Mouse (Mus musculus): ENCODE measurements around the gene Map1lc3a. TPM values are rescaled to one million over a fixed set of nuclear protein-coding genes. Genes with fewer than 3 reads are reported as not detected.

The Map1lc3a gene
- polyA plus RNA-seq, 1 experiment from 2014 or later: 116 TPM

GRCm38 (mm10) chr2:155290066-155290465 is 14.0 kb downstream of the Map1lc3a start:
- Histone ChIP-seq H3K4me3 (ENCODE audit: low read depth, low read length) (no peak overlapping the region), H3K4me2 (ENCODE audit: low read depth, severe bottlenecking) (no peak overlapping the region), H3K4me1 (ENCODE audit: control insufficient read depth, insufficient read depth, low read length) (no peaks in the 10 kb centered on the region), H3K9ac (ENCODE audit: low read length) (no peak overlapping the region), H3K36me3 (ENCODE audit: control insufficient read depth, insufficient read depth, low read length) (peaks cover 6% of the 10 kb centered on the region), H3K27ac (replicated peaks; ENCODE audit: low read depth, low read length) (no peak overlapping the region), H3K27me3 (ENCODE audit: control insufficient read depth, insufficient read depth, low read length) (no peaks in the 10 kb centered on the region), H3K9me3 (ENCODE audit: control insufficient read depth, low read length) (no peaks in the 10 kb centered on the region)
- DNase-seq (ENCODE audit: low spot score) (no peak), ATAC-seq (ENCODE audit: insufficient number of reproducible peaks, low FRiP score, low TSS enrichment, low read depth) (no peak)
- WGBS: 95% methylated on average over 8 of the region's 8 CpGs

GRCm38 (mm10) chr2:155293382-155293781 is 17.3 kb downstream of the Map1lc3a start:
- ATAC-seq (ENCODE audit: insufficient number of reproducible peaks, low FRiP score, low TSS enrichment, low read depth): no peak
- no peak overlapping the region for H3K4me2 ChIP-seq (ENCODE audit: low read depth, severe bottlenecking)
- no peaks in the 10 kb centered on the region for H3K9me3 ChIP-seq (ENCODE audit: control insufficient read depth, low read length)
- peaks cover 13% of the 10 kb centered on the region for H3K36me3 ChIP-seq (ENCODE audit: control insufficient read depth, insufficient read depth, low read length)
- H3K4me3 ChIP-seq (ENCODE audit: low read depth, low read length): no peak overlapping the region
- H3K4me1 ChIP-seq (ENCODE audit: control insufficient read depth, insufficient read depth, low read length): no peaks in the 10 kb centered on the region
- WGBS: 84% methylated on average over 2 of the region's 2 CpGs
- DNase-seq (ENCODE audit: low spot score): no peak
- no peak overlapping the region for H3K27ac ChIP-seq (replicated peaks; ENCODE audit: low read depth, low read length)
- H3K9ac ChIP-seq (ENCODE audit: low read length): no peak overlapping the region
- H3K27me3 ChIP-seq (ENCODE audit: control insufficient read depth, insufficient read depth, low read length): no peaks in the 10 kb centered on the region

- Histone ChIP-seq H3K27me3 (ENCODE audit: control insufficient read depth, insufficient read depth, low read length) (no peaks in the 10 kb centered on the region), H3K4me2 (ENCODE audit: low read depth, severe bottlenecking) (no peak overlapping the region), H3K36me3 (ENCODE audit: control insufficient read depth, insufficient read depth, low read length) (peaks cover 17% of the 10 kb centered on the region), H3K9ac (ENCODE audit: low read length) (no peak overlapping the region), H3K9me3 (ENCODE audit: control insufficient read depth, low read length) (no peaks in the 10 kb centered on the region), H3K4me3 (ENCODE audit: low read depth, low read length) (no peak overlapping the region), H3K27ac (replicated peaks; ENCODE audit: low read depth, low read length) (no peak overlapping the region), H3K4me1 (ENCODE audit: control insufficient read depth, insufficient read depth, low read length) (no peaks in the 10 kb centered on the region)
- WGBS: 90% methylated on average over 4 of the region's 4 CpGs
- DNase-seq (ENCODE audit: low spot score) (no peak), ATAC-seq (ENCODE audit: insufficient number of reproducible peaks, low FRiP score, low TSS enrichment, low read depth) (no peak)
Measured at GRCm38 (mm10) chr2:155293946-155294345, 17.8 kb downstream of the Map1lc3a start.

- no peak overlapping the region for H3K27ac ChIP-seq (replicated peaks; ENCODE audit: low read depth, low read length)
- H3K4me3 ChIP-seq (ENCODE audit: low read depth, low read length): no peak overlapping the region
- H3K4me2 ChIP-seq (ENCODE audit: low read depth, severe bottlenecking): no peak overlapping the region
- DNase-seq (ENCODE audit: low spot score) (no peak), ATAC-seq (ENCODE audit: insufficient number of reproducible peaks, low FRiP score, low TSS enrichment, low read depth) (no peak)
- no peaks in the 10 kb centered on the region for H3K4me1 ChIP-seq (ENCODE audit: control insufficient read depth, insufficient read depth, low read length)
- no peak overlapping the region for H3K9ac ChIP-seq (ENCODE audit: low read length)
- H3K9me3 ChIP-seq (ENCODE audit: control insufficient read depth, low read length): no peaks in the 10 kb centered on the region
- no peaks in the 10 kb centered on the region for H3K27me3 ChIP-seq (ENCODE audit: control insufficient read depth, insufficient read depth, low read length)
- H3K36me3 ChIP-seq (ENCODE audit: control insufficient read depth, insufficient read depth, low read length): peaks cover 17% of the 10 kb centered on the region
- WGBS: 93% methylated on average over 6 of the region's 6 CpGs
Measured at GRCm38 (mm10) chr2:155295453-155295852, 19.4 kb downstream of the Map1lc3a start.

- no peaks in the 10 kb centered on the region for H3K4me1 ChIP-seq (ENCODE audit: control insufficient read depth, insufficient read depth, low read length)
- no peak for DNase-seq (ENCODE audit: low spot score)
- no peaks in the 10 kb centered on the region for H3K27me3 ChIP-seq (ENCODE audit: control insufficient read depth, insufficient read depth, low read length)
- H3K9me3 ChIP-seq (ENCODE audit: control insufficient read depth, low read length): no peaks in the 10 kb centered on the region
- WGBS: 83% methylated on average over 4 of the region's 4 CpGs
- H3K4me3 ChIP-seq (ENCODE audit: low read depth, low read length): no peak overlapping the region
- no peak overlapping the region for H3K9ac ChIP-seq (ENCODE audit: low read length)
- no peak for ATAC-seq (ENCODE audit: insufficient number of reproducible peaks, low FRiP score, low TSS enrichment, low read depth)
- H3K27ac ChIP-seq (replicated peaks; ENCODE audit: low read depth, low read length): no peak overlapping the region
- peaks cover 11% of the 10 kb centered on the region; the same call in 1 of the 2 replicates for H3K36me3 ChIP-seq (ENCODE audit: control insufficient read depth, insufficient read depth, low read length)
- no peak overlapping the region for H3K4me2 ChIP-seq (ENCODE audit: low read depth, severe bottlenecking)
Measured at GRCm38 (mm10) chr2:155299563-155299962, 23.5 kb downstream of the Map1lc3a start.

GRCm38 (mm10) chr2:155308936-155309592 is 33.0 kb downstream of the Map1lc3a start:
- DNase-seq (ENCODE audit: low spot score) (no peak), ATAC-seq (ENCODE audit: insufficient number of reproducible peaks, low FRiP score, low TSS enrichment, low read depth) (no peak)
- 53% methylated on average over 3 of the region's 3 CpGs for WGBS
- H3K27ac ChIP-seq (replicated peaks; ENCODE audit: low read depth, low read length): no peak overlapping the region
- no peaks in the 10 kb centered on the region for H3K27me3 ChIP-seq (ENCODE audit: control insufficient read depth, insufficient read depth, low read length)
- H3K4me2 ChIP-seq (ENCODE audit: low read depth, severe bottlenecking): no peak overlapping the region
- H3K36me3 ChIP-seq (ENCODE audit: control insufficient read depth, insufficient read depth, low read length): peaks cover 2% of the 10 kb centered on the region; the same call in 1 of the 2 replicates
- no peak overlapping the region for H3K9ac ChIP-seq (ENCODE audit: low read length)
- no peaks in the 10 kb centered on the region for H3K4me1 ChIP-seq (ENCODE audit: control insufficient read depth, insufficient read depth, low read length)
- H3K9me3 ChIP-seq (ENCODE audit: control insufficient read depth, low read length): no peaks in the 10 kb centered on the region
- H3K4me3 ChIP-seq (ENCODE audit: low read depth, low read length): no peak overlapping the region

- 0 out of 2 replicates have a peak, but pooled peaks cover 3% of the 10 kb centered on the region for H3K4me1 ChIP-seq (ENCODE audit: control insufficient read depth, insufficient read depth, low read length)
- ATAC-seq (ENCODE audit: insufficient number of reproducible peaks, low FRiP score, low TSS enrichment, low read depth) (no peak), DNase-seq (ENCODE audit: low spot score) (peak; percentile 23)
- H3K4me2 ChIP-seq (ENCODE audit: low read depth, severe bottlenecking): no peak overlapping the region
- 13% methylated on average over 6 of the region's 6 CpGs for WGBS
- H3K27me3 ChIP-seq (ENCODE audit: control insufficient read depth, insufficient read depth, low read length): no peaks in the 10 kb centered on the region
- H3K36me3 ChIP-seq (ENCODE audit: control insufficient read depth, insufficient read depth, low read length): no peaks in the 10 kb centered on the region; the same call in 1 of the 2 replicates
- no peak overlapping the region for H3K9ac ChIP-seq (ENCODE audit: low read length)
- no peaks in the 10 kb centered on the region for H3K9me3 ChIP-seq (ENCODE audit: control insufficient read depth, low read length)
- H3K4me3 ChIP-seq (ENCODE audit: low read depth, low read length): no peak overlapping the region
- H3K27ac ChIP-seq (replicated peaks; ENCODE audit: low read depth, low read length): no peak overlapping the region
Measured at GRCm38 (mm10) chr2:155313671-155314070, 37.6 kb downstream of the Map1lc3a start.

- Histone ChIP-seq H3K4me1 (ENCODE audit: control insufficient read depth, insufficient read depth, low read length) (0 out of 2 replicates have a peak, but pooled peaks cover 3% of the 10 kb centered on the region), H3K9ac (ENCODE audit: low read length) (no peak overlapping the region), H3K27me3 (ENCODE audit: control insufficient read depth, insufficient read depth, low read length) (no peaks in the 10 kb centered on the region), H3K36me3 (ENCODE audit: control insufficient read depth, insufficient read depth, low read length) (no peaks in the 10 kb centered on the region; the same call in 1 of the 2 replicates), H3K4me2 (ENCODE audit: low read depth, severe bottlenecking) (no peak overlapping the region), H3K4me3 (ENCODE audit: low read depth, low read length) (no peak overlapping the region), H3K9me3 (ENCODE audit: control insufficient read depth, low read length) (no peaks in the 10 kb centered on the region), H3K27ac (replicated peaks; ENCODE audit: low read depth, low read length) (no peak overlapping the region)
- ATAC-seq (ENCODE audit: insufficient number of reproducible peaks, low FRiP score, low TSS enrichment, low read depth): no peak
- DNase-seq (ENCODE audit: low spot score): no peak
- 77% methylated on average over 2 of the region's 2 CpGs for WGBS
Measured at GRCm38 (mm10) chr2:155318618-155319017, 42.5 kb downstream of the Map1lc3a start.

- H3K36me3 ChIP-seq (ENCODE audit: control insufficient read depth, insufficient read depth, low read length): no peaks in the 10 kb centered on the region; the same call in 1 of the 2 replicates
- H3K9me3 ChIP-seq (ENCODE audit: control insufficient read depth, low read length): no peaks in the 10 kb centered on the region
- H3K27me3 ChIP-seq (ENCODE audit: control insufficient read depth, insufficient read depth, low read length): no peaks in the 10 kb centered on the region
- DNase-seq (ENCODE audit: low spot score) (no peak), ATAC-seq (ENCODE audit: insufficient number of reproducible peaks, low FRiP score, low TSS enrichment, low read depth) (no peak)
- no peak overlapping the region for H3K4me2 ChIP-seq (ENCODE audit: low read depth, severe bottlenecking)
- WGBS: 76% methylated on average over 5 of the region's 5 CpGs
- no peak overlapping the region for H3K4me3 ChIP-seq (ENCODE audit: low read depth, low read length)
- H3K4me1 ChIP-seq (ENCODE audit: control insufficient read depth, insufficient read depth, low read length): no peaks in the 10 kb centered on the region
- no peak overlapping the region for H3K27ac ChIP-seq (replicated peaks; ENCODE audit: low read depth, low read length)
- H3K9ac ChIP-seq (ENCODE audit: low read length): no peak overlapping the region
Measured at GRCm38 (mm10) chr2:155320596-155320995, 44.5 kb downstream of the Map1lc3a start.
